Mouse (Mus musculus) brain, embryonic 14.5 days (tissue): Measurements from ENCODE around the gene Olfr578.

ENCODE experiments used
- CTCF ChIP-seq: fragments of 200-500 bp; IDR thresholded peaks from 2 replicates; pipeline ENCODE4 v1.5.1; 2012; ENCODE audit warnings: inconsistent platforms, mild to moderate bottlenecking, moderate library complexity, borderline replicate concordance; ENCODE audit not compliant: insufficient read depth, insufficient read length; ENCODE audit errors: extremely low read depth
- POLR2A ChIP-seq: fragments of 200-500 bp; IDR thresholded peaks from 2 replicates; pipeline ENCODE4 v1.6.1; 2012; ENCODE audit warnings: mild to moderate bottlenecking, inconsistent platforms, borderline replicate concordance; ENCODE audit not compliant: poor library complexity, insufficient read depth, insufficient read length, severe bottlenecking; ENCODE audit errors: extremely low read depth

DNA sequence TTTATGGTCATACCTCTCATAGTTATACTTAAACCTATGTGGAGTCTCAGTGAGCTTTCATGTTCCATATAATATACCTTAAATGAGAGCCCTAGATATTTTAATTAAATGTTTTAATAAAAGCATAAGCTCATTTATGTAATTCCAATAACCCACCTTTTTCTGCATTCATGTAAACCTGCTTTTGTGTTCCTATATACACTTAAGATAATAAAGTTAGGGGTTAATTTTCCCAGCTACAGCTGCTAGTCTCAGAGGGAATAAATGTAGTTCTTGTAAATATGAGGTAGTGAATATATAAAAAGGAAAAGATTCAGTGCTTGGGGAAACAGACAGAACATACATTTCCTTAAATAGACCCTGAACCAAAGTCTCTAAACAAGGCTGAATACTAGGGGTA lies 48.6 kb upstream of the Olfr578 start, which contains the start of gene Olfr582:
- TF ChIP-seq POLR2A (no peak), CTCF (no peak)
